Mouse (Mus musculus) limb, embryonic 12.5 days (tissue): ENCODE measurements around the gene Mrpl21. TPM values are rescaled to one million over a fixed set of nuclear protein-coding genes. Genes with fewer than 3 reads are reported as not detected.

Source experiments
- ATAC-seq: fragments of 200-750 bp; cut with Nextera tagmentation; 2 replicates; pipeline ENCODE4 v1.8.0; 2017; ENCODE audit warnings: low read depth, moderate TSS enrichment; ENCODE audit not compliant: insufficient number of reproducible peaks, insufficient read depth, low FRiP score, low TSS enrichment
- H3K27ac ChIP-seq: fragments of 300-500 bp; sonication (generic); 2 replicates; pipeline ENCODE4 v1.5.1; 2016; ENCODE audit warnings: mild to moderate bottlenecking, moderate library complexity
- H3K27me3 ChIP-seq: fragments of 300-500 bp; sonication (generic); 2 replicates; pipeline ENCODE4 v1.6.1; 2016; ENCODE audit warnings: mild to moderate bottlenecking, moderate library complexity
- H3K36me3 ChIP-seq: fragments of 300-500 bp; sonication (generic); 2 replicates; pipeline ENCODE4 v1.6.1; 2016; ENCODE audit warnings: mild to moderate bottlenecking, moderate library complexity
- H3K4me1 ChIP-seq: fragments of 300-500 bp; sonication (generic); replicated peaks from 2 replicates; pipeline ENCODE4 v1.6.1; 2016
- H3K4me2 ChIP-seq: fragments of 300-500 bp; sonication (generic); 2 replicates; pipeline ENCODE4 v1.6.1; 2016; ENCODE audit warnings: mild to moderate bottlenecking, moderate library complexity
- H3K4me3 ChIP-seq: fragments of 300-500 bp; sonication (generic); replicated peaks from 2 replicates; pipeline ENCODE4 v1.5.1; 2016; ENCODE audit warnings: mild to moderate bottlenecking
- H3K9ac ChIP-seq: fragments of 300-500 bp; sonication (generic); replicated peaks from 2 replicates; pipeline ENCODE4 v1.6.1; 2016; ENCODE audit warnings: mild to moderate bottlenecking, moderate library complexity
- H3K9me3 ChIP-seq: fragments of 300-500 bp; sonication (generic); 2 replicates; pipeline ENCODE4 v1.6.1; 2016; ENCODE audit warnings: mild to moderate bottlenecking, moderate library complexity
- WGBS: fragments of 180-500 bp; shearing (Covaris S2); methylation state at CpG from one replicate; pipeline ENCODE4 v1.1.7; 2016; 5-methylcytosine and 5-hydroxymethylcytosine counted together
- polyA plus RNA-seq: library from polyadenylated mRNA; unstranded; fragments of >200 nt; fragmentation: Nextera tagmentation; extraction: Ambion mirVana; gene quantifications from 2 replicates; pipeline ENCODE4 v1.2.1, GENCODE M21; 2016

Gene Mrpl21
- polyA plus RNA-seq, result 132 and 139 TPM in 2 replicates

DNA sequence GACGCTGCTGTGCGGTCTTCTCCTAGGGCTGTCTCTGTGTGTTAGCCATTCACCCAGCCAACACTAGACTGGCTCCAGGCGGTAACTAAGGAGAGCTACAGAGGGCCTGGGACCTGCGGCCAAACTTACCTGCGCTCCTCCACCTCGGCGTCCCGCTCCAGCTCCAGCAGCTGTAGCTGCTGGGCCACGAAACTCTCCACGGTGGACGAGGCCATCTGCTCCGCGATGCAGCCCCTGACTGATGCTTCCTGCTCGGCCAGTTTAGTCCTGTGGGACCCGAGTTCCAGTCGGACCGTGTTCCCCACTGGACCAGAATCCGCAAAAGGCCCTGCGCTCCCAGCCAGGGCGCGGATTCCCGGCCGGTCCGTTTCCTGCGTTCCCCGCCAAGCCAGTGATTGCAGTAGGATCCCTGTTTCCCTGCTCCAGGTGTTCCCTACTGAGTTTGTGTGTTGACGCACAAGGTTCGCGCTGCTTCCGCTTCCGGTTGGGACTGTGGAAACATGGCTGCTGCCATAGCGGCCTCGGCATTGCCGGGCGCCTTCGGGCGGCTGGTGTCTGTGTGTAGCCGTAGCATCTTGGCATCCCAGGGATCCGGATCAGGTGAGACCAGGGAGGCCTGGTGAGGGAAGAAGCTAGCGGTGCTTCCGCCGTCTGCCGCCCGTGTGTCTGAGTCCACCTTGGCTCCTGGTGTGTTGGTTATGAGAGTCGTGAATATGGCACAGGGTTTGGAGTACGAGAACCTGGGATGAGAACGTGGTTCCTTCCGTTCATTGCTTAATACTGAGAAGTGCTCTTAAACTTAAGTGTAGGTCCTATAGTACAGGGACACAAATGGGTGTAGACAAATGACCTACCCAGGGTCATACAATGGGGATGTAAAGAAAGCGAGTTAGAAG, at the start of gene Mrpl21, which contains the start of gene Ighmbp2:
Gene Mrpl21, plus strand, starts transcription at position 330 of the 896 bp plus-strand sequence.
Gene Ighmbp2, minus strand, starts transcription at position 446 of the 896 bp plus-strand sequence.
- peaks cover 55% of the 10 kb centered on the region for H3K36me3 ChIP-seq
- H3K4me2 ChIP-seq, result peak within 1 kb of the TSS; percentile 74
- H3K4me3 ChIP-seq, result peak within 1 kb of the TSS; percentile 81
- WGBS, result under 1% methylated on average over 49 of the region's 49 CpGs
- peaks cover 18% of the 10 kb centered on the region for H3K4me1 ChIP-seq
- no peaks in the 10 kb centered on the region for H3K9me3 ChIP-seq
- H3K27ac ChIP-seq, result peak within 1 kb of the TSS; percentile 77
- ATAC-seq, result peak; percentile 91
- no peaks in the 10 kb centered on the region for H3K27me3 ChIP-seq
- H3K9ac ChIP-seq, result peak within 1 kb of the TSS; percentile 77

DNA sequence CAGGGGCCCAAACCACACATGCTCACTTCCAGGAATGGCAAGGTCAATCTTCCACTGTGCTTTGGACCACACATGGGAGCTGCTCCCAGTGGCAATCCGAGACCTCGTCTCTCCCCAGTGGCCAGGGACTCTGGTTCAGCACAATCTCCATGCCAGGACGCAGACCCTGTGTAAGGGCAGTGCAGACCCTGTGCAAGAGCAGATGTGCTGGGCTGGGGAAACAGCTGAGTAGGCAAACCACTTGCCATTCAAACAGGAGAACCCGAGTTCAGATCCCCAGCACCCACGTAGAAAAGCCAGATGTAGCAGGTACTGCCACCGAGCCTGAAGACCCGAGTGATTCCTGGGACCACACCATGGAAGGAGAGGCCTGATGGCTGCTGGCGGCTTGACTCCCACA, 22.7 kb upstream of the Mrpl21 start:
- Histone ChIP-seq H3K27ac (no peak overlapping the region), H3K4me3 (no peak overlapping the region), H3K9me3 (no peaks in the 10 kb centered on the region), H3K4me2 (no peak overlapping the region), H3K27me3 (no peaks in the 10 kb centered on the region), H3K36me3 (peaks cover 58% of the 10 kb centered on the region), H3K9ac (no peak overlapping the region), H3K4me1 (no peaks in the 10 kb centered on the region)
- WGBS, result 92% methylated on average over 8 of the region's 8 CpGs
- ATAC-seq, result no peak

DNA sequence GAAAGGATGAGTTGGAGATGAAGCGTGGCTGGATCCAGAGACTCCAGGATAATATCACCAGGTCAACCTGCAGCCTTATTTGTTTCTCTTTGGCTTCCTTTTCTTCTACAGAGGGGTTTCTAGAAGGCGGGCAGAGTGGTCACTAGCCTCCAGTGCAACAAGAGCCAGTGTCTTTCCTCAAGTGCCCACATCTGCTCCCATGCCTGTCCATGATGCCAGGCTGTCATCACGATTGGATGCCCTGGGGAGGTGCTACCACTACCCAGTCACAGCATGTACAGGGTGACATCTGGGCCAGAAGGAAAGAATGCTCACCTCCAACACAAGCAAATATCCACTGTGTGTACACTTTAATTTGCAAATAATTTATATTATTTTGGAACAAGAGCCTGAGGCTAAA, 22.1 kb upstream of the Mrpl21 start:
- WGBS, result 94% methylated on average over 3 of the region's 3 CpGs
- ATAC-seq, result no peak
- no peak overlapping the region for H3K27ac ChIP-seq

DNA sequence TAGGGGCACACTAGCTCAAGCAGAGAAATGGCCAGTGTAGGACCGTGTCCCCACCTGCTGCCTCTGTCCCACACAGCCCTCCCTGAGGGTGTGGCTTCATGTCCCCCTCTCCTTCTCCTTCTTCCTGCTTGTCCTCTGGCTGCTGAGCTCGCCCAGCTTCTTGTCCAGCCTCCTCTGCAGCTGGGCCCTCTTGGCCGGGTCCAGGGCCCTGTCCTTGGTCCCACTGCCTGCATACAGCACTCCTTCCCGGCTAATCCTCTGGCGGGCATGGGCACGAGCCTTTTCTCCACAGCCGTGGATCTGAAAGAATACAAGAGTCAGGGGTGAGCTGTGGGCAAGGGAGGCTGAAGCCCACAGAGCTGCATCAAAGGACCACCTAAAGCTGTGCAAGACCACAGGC, 21.4 kb upstream of the Mrpl21 start:
- no peaks in the 10 kb centered on the region for H3K4me1 ChIP-seq
- no peaks in the 10 kb centered on the region for H3K9me3 ChIP-seq
- WGBS, result 95% methylated on average over 7 of the region's 7 CpGs
- H3K27ac ChIP-seq, result no peak overlapping the region
- no peak overlapping the region for H3K4me3 ChIP-seq
- H3K4me2 ChIP-seq, result no peak overlapping the region
- ATAC-seq, result 0 out of 2 replicates have a peak, but pooled peaks have one; percentile 24
- H3K36me3 ChIP-seq, result peaks cover 72% of the 10 kb centered on the region
- H3K27me3 ChIP-seq, result no peaks in the 10 kb centered on the region
- no peak overlapping the region for H3K9ac ChIP-seq

More for the DNA sequence above, 22.1 kb upstream of the Mrpl21 start:
- Histone ChIP-seq H3K4me1 (no peaks in the 10 kb centered on the region), H3K9ac (no peak overlapping the region), H3K27me3 (no peaks in the 10 kb centered on the region), H3K9me3 (no peaks in the 10 kb centered on the region), H3K4me3 (no peak overlapping the region), H3K4me2 (no peak overlapping the region), H3K36me3 (peaks cover 64% of the 10 kb centered on the region)

DNA sequence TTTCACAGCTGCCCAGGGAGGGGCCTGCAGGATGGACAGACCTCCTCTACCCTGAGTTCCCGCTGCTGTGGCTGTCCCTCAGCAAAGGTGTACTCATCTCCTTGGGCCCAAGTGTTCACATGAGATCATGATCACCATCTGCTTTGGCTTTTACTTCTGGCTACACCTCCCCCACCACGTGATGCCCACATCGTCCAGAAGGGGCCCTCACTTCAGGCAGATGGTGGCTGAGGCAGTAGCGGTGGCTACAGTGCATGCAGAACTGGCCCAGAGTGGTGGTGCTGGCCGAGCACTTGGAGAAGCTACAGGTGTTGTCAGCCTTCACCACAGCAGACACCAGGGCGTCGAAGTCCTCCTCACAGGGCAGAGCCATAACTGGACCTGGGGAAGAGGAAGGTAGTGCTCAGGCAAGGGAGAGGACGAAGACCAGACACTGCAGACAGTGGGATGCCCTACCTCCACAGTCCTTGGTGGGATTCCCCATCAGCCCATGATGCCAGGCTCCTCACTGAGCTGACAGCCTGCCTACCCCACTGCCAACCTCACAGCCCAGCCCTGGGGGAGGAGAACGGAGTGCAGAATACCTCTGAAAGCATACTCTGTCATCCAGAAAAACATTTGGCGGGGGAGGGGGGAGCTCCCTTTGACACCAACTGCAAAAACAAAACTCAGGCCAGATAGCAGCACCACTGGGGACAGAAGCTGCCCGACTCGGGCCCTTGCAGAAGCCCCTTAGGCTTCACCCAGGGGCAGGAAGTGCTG, 20.8 kb upstream of the Mrpl21 start:
- Histone ChIP-seq H3K4me2 (no peak overlapping the region), H3K4me3 (no peak overlapping the region), H3K9ac (no peak overlapping the region), H3K27ac (no peak overlapping the region), H3K36me3 (peaks cover 78% of the 10 kb centered on the region), H3K4me1 (no peaks in the 10 kb centered on the region), H3K27me3 (no peaks in the 10 kb centered on the region), H3K9me3 (no peaks in the 10 kb centered on the region)
- whole genome bisulfite sequencing, result 90% methylated on average over 12 of the region's 12 CpGs
- ATAC-seq, result no peak

DNA sequence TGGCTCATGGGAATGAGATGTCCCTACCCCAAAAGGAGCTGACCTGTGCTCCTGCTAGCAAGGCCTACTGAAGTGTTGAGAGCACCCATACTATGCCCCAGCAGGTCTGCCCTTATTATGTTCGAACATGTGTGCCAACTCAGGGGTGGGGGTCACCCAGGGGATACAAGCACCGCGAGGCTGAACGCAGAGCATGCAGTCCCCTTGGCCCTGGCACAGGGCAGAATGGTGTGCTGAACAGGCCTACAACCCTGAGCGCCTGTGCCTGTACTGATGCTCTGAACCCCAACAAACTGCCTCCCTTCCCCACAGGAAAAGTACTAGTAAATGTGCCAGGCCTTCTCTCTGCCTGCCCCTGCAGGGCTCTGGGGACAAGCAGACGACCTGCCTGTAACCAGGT, 18.4 kb upstream of the Mrpl21 start:
- H3K27me3 ChIP-seq, result no peaks in the 10 kb centered on the region
- WGBS, result 93% methylated on average over 6 of the region's 6 CpGs
- H3K36me3 ChIP-seq, result peaks cover 98% of the 10 kb centered on the region
- no peak overlapping the region for H3K9ac ChIP-seq
- no peak for ATAC-seq
- H3K4me3 ChIP-seq, result no peak overlapping the region
- H3K4me1 ChIP-seq, result no peaks in the 10 kb centered on the region
- no peak overlapping the region for H3K27ac ChIP-seq
- H3K4me2 ChIP-seq, result no peak overlapping the region
- no peaks in the 10 kb centered on the region for H3K9me3 ChIP-seq

DNA sequence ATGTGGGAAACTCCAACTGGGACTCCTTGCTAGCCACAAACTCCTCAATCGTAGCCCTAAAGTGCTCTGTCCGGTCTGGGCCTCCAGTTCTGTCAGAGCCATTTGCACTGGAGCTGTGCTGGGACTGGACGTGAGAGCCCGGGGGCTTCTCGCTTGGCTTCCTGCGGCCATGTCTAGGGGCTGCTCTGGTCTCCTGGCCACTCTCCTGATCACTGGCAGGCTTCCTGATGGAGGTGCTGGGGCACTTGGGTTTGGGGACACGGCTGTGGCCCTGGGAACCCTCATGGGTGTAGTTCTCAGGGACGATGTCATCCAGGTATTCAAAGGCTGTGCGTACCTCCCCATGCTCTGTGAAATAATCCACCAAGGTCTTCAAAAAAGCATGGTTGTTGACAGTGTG, 17.5 kb upstream of the Mrpl21 start:
- ATAC-seq, result no peak
- 94% methylated on average over 9 of the region's 9 CpGs for WGBS
- Histone ChIP-seq H3K27ac (no peak overlapping the region), H3K9ac (no peak overlapping the region), H3K36me3 (peaks cover 98% of the 10 kb centered on the region), H3K27me3 (no peaks in the 10 kb centered on the region), H3K4me3 (no peak overlapping the region), H3K4me1 (no peaks in the 10 kb centered on the region), H3K4me2 (no peak overlapping the region), H3K9me3 (no peaks in the 10 kb centered on the region)

DNA sequence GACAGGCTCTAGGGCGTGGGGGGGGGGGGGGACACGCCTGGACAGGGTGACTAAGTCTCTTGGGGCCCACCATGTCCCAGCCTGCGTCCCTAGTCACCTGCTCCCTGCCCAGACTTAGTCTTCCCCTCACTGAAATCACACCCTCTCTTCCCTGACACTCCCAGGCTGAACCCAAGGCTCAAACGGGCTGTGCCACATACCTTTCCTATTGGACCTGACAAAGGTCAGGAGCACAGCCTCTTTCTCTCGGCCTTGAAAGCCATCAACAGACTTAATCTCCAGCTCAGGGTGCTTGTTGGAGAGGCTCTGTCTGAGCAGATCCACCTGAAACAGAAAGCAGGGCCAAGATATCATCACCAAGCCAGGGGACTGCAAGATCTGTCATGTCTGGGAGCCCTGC, 16.6 kb upstream of the Mrpl21 start:
- H3K9me3 ChIP-seq, result no peaks in the 10 kb centered on the region
- no peaks in the 10 kb centered on the region for H3K4me1 ChIP-seq
- no peak overlapping the region for H3K27ac ChIP-seq
- H3K4me3 ChIP-seq, result no peak overlapping the region
- no peak overlapping the region for H3K4me2 ChIP-seq
- no peak for ATAC-seq
- peaks cover 98% of the 10 kb centered on the region for H3K36me3 ChIP-seq
- H3K9ac ChIP-seq, result no peak overlapping the region
- H3K27me3 ChIP-seq, result no peaks in the 10 kb centered on the region
- 85% methylated on average over 5 of the region's 5 CpGs for WGBS

DNA sequence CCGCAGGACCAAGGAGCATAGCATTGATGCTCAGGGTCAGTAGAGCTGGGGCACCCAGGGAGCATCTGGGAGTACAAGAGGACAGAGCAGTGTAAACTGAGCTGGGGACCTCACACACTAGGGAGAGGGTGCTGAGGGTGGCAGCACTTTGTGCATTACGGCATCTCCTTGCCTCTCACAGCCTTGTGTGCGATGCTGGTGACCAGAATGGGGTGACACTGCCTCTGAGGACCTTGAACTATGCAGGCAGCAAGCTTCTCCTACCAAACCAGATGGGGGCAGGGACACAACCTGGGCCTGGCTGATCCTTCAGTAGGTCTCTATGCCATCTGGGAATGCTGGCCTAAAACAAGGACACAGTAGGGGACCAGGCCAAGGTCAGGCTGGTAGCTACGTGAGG, 16.0 kb upstream of the Mrpl21 start:
- no peak overlapping the region for H3K27ac ChIP-seq
- ATAC-seq, result no peak
- H3K36me3 ChIP-seq, result peaks cover 98% of the 10 kb centered on the region
- H3K4me3 ChIP-seq, result no peak overlapping the region
- H3K9me3 ChIP-seq, result no peaks in the 10 kb centered on the region
- no peak overlapping the region for H3K4me2 ChIP-seq
- no peaks in the 10 kb centered on the region for H3K4me1 ChIP-seq
- H3K9ac ChIP-seq, result no peak overlapping the region
- no peaks in the 10 kb centered on the region for H3K27me3 ChIP-seq
- 94% methylated on average over 4 of the region's 4 CpGs for WGBS

DNA sequence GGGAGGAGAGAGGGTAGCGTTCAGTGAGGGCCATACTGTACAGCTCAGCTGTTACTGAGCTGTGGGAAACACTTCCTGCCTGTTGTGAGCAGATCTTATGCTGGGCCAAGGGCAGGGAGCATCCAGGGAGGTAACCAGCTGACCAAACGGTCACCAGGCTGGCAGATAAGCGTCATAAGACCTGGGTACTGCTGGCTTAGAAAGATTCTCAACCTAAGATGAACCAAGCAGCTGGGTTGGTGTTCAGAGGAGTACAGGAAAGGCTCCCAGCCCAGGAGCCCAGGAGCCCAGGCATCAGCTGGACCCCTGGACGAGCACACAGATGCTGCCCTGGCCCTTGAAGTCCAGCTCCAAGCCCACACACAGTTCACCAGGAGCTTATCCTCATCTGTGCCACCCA, 15.4 kb upstream of the Mrpl21 start:
- no peaks in the 10 kb centered on the region for H3K4me1 ChIP-seq
- no peak overlapping the region for H3K4me3 ChIP-seq
- no peaks in the 10 kb centered on the region for H3K9me3 ChIP-seq
- WGBS, result 89% methylated on average over 4 of the region's 4 CpGs
- H3K27me3 ChIP-seq, result no peaks in the 10 kb centered on the region
- no peak overlapping the region for H3K9ac ChIP-seq
- peaks cover 98% of the 10 kb centered on the region for H3K36me3 ChIP-seq
- no peak for ATAC-seq
- no peak overlapping the region for H3K27ac ChIP-seq
- H3K4me2 ChIP-seq, result no peak overlapping the region

DNA sequence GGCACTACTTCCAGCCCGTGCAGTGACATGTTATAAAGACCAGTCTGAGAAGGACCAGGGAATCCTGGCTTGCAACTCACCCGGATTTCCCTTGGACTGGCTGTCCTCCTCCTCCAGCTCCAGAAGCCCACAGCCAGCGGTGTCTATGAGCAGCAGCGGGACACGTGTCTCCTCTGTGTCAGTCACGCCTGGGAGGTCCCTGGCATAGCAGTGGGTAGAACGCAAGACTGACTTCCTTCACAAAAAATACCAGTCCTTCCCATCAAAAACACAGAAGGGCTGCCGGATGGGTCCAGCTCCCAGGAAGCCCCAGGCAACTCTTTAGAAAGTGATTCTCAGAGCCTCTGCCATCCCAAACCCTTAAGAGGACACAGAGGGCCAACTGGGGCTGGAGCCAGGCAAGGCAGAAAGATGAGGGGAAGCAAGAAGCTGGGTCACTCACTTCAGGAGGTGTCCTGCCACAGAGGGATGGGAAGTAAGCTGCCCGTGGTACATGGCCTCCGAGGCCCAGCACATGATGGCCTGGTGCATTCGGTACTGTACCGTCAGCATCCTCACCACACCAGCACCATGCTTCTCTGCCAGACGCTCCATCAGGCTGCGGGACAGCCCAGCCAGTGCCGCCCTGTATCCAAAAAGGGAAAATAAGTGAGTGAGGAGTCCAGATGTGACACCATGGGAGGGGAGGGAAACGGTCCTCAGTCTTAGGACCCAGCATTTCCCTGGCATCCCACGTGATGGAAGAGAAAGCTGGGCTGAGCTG, 14.3 kb upstream of the Mrpl21 start:
- Histone ChIP-seq H3K9ac (no peak overlapping the region), H3K36me3 (peaks cover 100% of the 10 kb centered on the region), H3K27me3 (no peaks in the 10 kb centered on the region), H3K4me1 (no peaks in the 10 kb centered on the region), H3K4me3 (no peak overlapping the region), H3K4me2 (no peak overlapping the region), H3K27ac (no peak overlapping the region), H3K9me3 (no peaks in the 10 kb centered on the region)
- ATAC-seq, result no peak
- WGBS, result 91% methylated on average over 17 of the region's 17 CpGs
